Mouse (Mus musculus): ENCODE results near the gene Rpl5. TPM values are rescaled to one million over a fixed set of nuclear protein-coding genes. Genes with fewer than 3 reads are reported as not detected.
A peak's percentile ranks its signal among the peaks of the same experiment; 100 is the strongest.

Gene Rpl5
- polyA plus RNA-seq (2016; fragmentation: Nextera tagmentation; extraction: Ambion mirVana): 94.0 and 96.0 TPM in 2 replicates

DNA sequence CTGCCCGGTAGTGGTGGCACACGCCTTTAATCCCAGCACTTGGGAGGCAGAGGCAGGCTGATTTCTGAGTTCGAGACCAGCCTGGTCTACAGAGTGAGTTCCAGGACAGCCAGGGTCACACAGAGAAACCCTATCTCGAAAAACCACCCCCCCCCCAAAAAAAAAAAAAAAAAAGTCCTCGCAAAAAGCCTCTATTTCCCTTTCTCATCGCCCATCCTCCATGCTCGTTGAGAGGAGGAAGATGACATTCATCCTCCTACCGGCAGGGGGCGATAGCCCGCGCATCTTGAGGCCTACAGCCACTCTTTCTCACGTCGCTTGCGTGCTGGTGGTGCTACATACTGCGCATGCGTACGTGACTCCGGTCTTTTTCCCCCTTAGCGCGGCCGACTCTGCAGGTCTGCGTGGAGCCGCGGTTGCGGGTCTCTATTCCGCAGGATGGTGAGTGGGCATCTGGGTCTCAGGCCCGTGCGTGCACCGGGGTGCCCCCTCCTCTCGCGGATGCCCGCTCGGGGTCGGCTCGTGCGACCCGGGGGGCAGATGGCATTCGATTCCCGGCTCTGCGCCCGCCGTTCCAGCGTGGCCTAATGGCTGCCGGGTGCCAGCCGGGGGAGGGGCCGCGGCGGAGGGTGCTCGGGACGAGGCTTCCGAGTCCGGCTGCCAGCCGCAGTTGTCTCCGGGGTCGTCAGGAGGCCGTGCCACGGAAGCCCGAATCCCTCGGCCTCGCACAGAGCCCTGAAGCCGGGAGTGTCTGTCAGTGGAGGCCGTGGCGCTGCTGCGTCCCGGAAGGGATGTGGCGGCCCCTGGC, at the start of gene Rpl5:
Gene Rpl5, plus strand, starts transcription at position 297 of the 808 bp plus-strand sequence.
- peak within 1 kb of the TSS; percentile 99 for H3K27ac ChIP-seq
- H3K4me3 ChIP-seq: peak within 1 kb of the TSS; percentile 100
- peaks cover 6% of the 10 kb centered on the region for H3K4me1 ChIP-seq

DNA sequence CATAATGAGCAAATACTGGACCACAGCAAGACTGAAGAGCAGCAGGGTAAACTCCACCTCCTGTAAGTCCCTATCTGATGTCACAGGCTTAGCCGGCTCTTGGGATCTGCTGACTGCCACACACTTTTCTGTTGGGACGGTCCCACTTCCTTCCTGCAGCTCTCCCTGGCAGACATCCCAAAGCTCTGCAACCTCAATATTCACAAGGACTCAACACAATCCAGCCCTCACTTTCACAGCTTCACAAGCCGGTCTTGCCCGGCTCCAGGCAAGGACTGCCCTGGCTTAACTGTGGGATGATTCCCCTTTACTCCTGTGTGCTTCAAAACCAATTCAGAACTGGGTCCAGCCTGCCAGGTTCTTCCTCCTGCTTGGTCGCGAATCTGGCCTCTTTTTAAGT, 46.5 kb upstream of the Rpl5 start:
- WGBS: 48% methylated on average over 6 of the region's 6 CpGs
- no peak for DNase-seq (ENCODE audit: low spot score)
- Histone ChIP-seq H3K36me3 (peaks cover 15% of the 10 kb centered on the region), H3K27me3 (ENCODE audit: low read depth, poor library complexity, severe bottlenecking) (no peaks in the 10 kb centered on the region), H3K27ac (no peak overlapping the region), H3K9me3 (replicated peaks) (no peaks in the 10 kb centered on the region), H3K4me1 (no peaks in the 10 kb centered on the region), H3K4me3 (no peak overlapping the region)

More for the DNA sequence above, at the start of gene Rpl5:
- peak; percentile 97 for DNase-seq (ENCODE audit: low spot score)
- Histone ChIP-seq H3K9me3 (replicated peaks) (no peaks in the 10 kb centered on the region), H3K27me3 (ENCODE audit: low read depth, poor library complexity, severe bottlenecking) (no peaks in the 10 kb centered on the region), H3K36me3 (peaks cover 35% of the 10 kb centered on the region)
- 4% methylated on average over 66 of the region's 66 CpGs for WGBS

DNA sequence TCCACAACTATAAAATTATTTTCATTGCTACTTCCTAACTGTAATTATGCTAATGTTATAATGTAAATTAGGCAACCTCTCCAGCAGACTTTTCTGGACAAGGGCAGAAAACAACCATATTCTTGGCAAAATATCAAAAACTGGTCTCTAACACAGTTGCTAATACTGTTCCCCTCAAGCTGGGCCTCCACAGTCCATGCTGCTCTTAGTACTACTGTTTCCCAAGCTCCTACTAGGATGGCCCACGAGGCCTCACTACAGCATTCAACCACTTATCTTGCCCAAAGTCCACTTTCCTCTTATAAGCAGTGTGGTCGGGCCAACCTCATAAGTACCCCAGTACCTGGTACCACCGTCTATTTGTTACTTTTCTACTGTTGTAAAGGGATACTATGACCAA, 45.7 kb upstream of the Rpl5 start:
- no peaks in the 10 kb centered on the region for H3K9me3 ChIP-seq (replicated peaks)
- H3K4me3 ChIP-seq: no peak overlapping the region
- H3K27me3 ChIP-seq (ENCODE audit: low read depth, poor library complexity, severe bottlenecking): no peaks in the 10 kb centered on the region
- no peaks in the 10 kb centered on the region for H3K4me1 ChIP-seq
- H3K27ac ChIP-seq: no peak overlapping the region
- DNase-seq (ENCODE audit: low spot score): no peak
- peaks cover 15% of the 10 kb centered on the region for H3K36me3 ChIP-seq
- WGBS: 88% methylated on average over 3 of the region's 3 CpGs

DNA sequence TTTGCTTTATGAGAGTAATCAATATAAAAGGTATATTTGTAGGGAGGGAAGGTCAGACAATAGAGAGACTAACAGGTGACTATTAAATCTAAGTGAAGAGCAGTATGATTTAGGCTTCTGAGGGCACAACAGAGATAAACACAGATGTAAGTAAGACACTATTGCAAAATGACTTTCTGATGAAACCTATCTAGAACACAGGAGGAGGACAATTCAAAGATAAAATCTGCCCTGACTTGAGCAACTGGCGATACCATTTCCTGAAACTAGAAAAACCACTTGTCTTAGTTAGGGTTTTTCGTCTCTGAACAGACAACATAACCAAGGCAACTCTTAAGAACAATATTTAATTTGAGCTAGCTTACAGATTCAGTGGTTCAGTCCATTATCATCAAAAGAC, 44.8 kb upstream of the Rpl5 start:
- no peak for DNase-seq (ENCODE audit: low spot score)
- Histone ChIP-seq H3K27ac (no peak overlapping the region), H3K4me3 (no peak overlapping the region), H3K9me3 (replicated peaks) (no peaks in the 10 kb centered on the region), H3K4me1 (no peaks in the 10 kb centered on the region), H3K36me3 (peaks cover 7% of the 10 kb centered on the region; the same call in 1 of the 2 replicates), H3K27me3 (ENCODE audit: low read depth, poor library complexity, severe bottlenecking) (no peaks in the 10 kb centered on the region)
- WGBS: 94% methylated on average over 2 of the region's 2 CpGs

DNA sequence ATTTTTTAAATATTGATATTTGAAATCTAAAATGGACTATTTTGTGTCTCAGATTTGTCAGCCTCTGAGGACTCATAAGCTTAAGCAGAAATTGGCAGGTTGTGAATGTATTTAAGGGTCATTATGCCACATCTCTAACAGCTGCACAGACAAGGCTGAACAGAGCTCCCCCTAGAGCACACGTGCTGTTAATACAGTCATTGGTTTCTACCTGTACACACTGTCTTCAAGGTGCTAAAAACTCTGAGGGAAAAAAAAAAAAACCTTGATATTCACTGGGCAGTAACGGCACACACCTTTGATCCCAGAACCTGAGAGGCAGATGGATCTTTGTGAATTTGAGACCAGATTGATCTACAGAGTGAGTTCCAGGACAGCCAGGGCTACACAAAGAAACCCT, 41.3 kb upstream of the Rpl5 start:
- 44% methylated on average over 2 of the region's 2 CpGs for WGBS
- H3K27me3 ChIP-seq (ENCODE audit: low read depth, poor library complexity, severe bottlenecking): no peaks in the 10 kb centered on the region

DNA sequence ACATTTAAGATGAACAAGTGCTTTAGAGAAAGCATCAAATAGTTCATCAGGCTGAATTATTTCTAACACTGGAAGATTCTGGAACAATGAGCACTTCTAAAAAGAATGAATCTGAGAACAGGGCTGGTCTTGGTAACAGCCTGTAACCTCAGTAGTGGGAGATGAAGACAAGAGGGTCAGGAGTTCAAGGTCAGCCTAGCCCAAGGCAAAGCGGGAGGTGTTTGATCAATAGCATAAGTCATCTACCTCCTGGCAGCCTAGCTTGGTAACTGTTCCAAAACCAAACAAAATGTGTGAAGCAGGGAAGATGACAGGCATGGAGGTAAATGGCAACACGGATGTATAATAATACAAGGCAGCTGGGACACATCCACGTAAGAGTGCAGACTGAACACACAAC, 36.3 kb upstream of the Rpl5 start:
- no peak overlapping the region for H3K27ac ChIP-seq
- no peak for DNase-seq (ENCODE audit: low spot score)
- no peaks in the 10 kb centered on the region for H3K36me3 ChIP-seq
- H3K4me1 ChIP-seq: peaks cover 10% of the 10 kb centered on the region; the same call in 1 of the 2 replicates
- WGBS: 89% methylated on average over 3 of the region's 3 CpGs
- no peaks in the 10 kb centered on the region for H3K27me3 ChIP-seq (ENCODE audit: low read depth, poor library complexity, severe bottlenecking)
- no peaks in the 10 kb centered on the region for H3K9me3 ChIP-seq (replicated peaks)
- no peak overlapping the region for H3K4me3 ChIP-seq

More for the DNA sequence above, 41.3 kb upstream of the Rpl5 start:
- Histone ChIP-seq H3K9me3 (replicated peaks) (no peaks in the 10 kb centered on the region), H3K27ac (no peak overlapping the region), H3K4me1 (no peaks in the 10 kb centered on the region), H3K4me3 (no peak overlapping the region), H3K36me3 (no peaks in the 10 kb centered on the region)
- DNase-seq (ENCODE audit: low spot score): no peak

DNA sequence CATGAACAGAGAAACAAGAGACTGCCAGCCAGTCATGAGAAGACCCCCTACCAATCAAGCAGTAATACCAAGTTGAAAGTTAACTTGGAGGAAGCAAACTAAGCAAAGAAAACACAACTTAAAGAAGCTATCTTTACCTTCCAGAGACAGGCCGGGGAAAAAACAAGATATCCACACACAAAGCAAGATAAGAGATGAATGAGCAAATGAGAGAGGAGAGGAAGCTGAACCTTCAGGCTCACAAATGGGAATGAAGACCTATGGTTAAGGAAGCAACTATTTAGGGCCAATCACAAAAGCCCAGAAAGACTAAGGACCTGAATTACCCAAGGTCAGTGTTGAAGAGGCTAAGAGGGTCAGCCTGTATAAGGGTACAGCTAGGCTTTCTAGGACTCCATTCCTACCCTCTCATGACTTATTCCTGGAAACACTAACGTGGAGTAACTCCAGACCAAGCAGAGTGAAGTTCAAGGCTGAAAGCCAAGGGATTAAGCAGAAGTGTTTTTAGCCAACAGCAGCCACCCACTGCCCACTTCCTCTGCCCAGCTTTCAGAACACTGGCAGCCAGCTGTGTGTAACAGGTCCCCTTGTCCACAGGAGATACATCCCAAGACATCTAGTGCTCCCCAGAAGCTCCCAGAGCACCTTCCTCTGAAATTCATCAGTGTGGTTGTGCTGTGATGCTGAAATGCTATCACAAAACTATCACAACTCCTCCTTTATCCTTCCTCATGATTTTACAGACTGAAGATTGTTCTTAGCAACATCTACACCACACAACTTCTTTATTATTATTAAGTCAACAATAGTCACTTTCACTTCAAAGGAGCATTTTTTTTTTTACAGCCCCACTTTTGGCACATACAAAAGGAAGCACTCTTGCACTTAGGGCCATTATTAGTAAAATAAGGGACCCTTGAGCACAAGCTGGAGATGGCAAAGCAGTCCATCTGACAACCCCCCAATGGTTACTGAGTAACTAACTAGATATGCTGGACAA, 33.9 kb upstream of the Rpl5 start:
- H3K27me3 ChIP-seq (ENCODE audit: low read depth, poor library complexity, severe bottlenecking): peaks cover 4% of the 10 kb centered on the region
- WGBS: 87% methylated on average over 2 of the region's 2 CpGs

DNA sequence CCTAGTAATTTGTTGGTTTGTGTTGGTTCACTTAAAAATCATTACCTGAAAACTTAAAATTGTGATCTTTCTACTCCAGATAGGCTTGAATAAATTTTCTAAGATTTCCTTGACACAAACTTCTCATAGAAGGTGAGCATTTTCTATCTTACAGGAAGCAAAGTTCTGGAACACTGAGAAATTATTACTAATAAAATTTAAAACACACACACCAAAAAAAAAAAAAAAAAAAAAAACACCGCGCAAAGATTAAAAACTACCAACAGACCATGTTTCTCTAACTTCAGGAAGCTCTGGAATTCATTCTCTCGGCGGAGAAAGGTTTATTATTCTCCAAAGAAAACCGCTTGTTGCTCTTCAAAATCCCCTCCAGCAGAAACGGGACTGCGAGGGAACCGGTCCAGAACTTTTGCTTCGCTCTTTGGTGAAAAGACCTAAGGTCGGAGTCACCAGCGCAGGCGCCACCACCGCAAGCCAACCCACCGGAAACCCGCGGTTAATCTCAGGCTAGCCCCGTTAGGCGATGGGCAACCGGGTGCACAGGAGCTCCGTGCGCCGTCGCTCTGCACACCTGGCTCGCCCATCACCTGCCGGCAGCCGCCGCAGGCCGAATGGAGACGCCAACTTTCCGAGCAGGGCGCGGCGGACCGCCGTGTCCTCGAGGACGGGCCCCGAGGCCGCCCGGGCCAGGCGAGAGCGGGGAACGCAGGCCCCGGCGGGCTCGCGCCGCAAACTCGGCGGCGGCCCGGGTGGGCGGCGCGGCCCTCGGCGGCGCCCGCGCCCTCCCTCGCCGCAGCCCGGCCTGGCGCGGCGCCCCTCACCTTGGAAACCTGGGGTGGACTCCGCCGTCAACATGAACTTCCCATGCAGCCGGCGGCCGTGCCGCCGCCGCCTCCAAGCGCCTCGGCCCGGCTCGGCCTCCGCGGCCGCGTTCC, 32.1 kb upstream of the Rpl5 start:
- Histone ChIP-seq H3K4me1 (peaks cover 10% of the 10 kb centered on the region; the same call in 1 of the 2 replicates), H3K27ac (peak overlapping the region; percentile 98), H3K9me3 (replicated peaks) (no peaks in the 10 kb centered on the region), H3K36me3 (no peaks in the 10 kb centered on the region), H3K27me3 (ENCODE audit: low read depth, poor library complexity, severe bottlenecking) (peaks cover 4% of the 10 kb centered on the region), H3K4me3 (peak overlapping the region; percentile 92)
- peak; percentile 77 for DNase-seq (ENCODE audit: low spot score)
- WGBS: under 1% methylated on average over 82 of the region's 82 CpGs

More for the DNA sequence above, 33.9 kb upstream of the Rpl5 start:
- Histone ChIP-seq H3K27ac (no peak overlapping the region), H3K9me3 (replicated peaks) (no peaks in the 10 kb centered on the region), H3K36me3 (no peaks in the 10 kb centered on the region), H3K4me1 (peaks cover 10% of the 10 kb centered on the region; the same call in 1 of the 2 replicates), H3K4me3 (no peak overlapping the region)
- DNase-seq (ENCODE audit: low spot score): no peak

DNA sequence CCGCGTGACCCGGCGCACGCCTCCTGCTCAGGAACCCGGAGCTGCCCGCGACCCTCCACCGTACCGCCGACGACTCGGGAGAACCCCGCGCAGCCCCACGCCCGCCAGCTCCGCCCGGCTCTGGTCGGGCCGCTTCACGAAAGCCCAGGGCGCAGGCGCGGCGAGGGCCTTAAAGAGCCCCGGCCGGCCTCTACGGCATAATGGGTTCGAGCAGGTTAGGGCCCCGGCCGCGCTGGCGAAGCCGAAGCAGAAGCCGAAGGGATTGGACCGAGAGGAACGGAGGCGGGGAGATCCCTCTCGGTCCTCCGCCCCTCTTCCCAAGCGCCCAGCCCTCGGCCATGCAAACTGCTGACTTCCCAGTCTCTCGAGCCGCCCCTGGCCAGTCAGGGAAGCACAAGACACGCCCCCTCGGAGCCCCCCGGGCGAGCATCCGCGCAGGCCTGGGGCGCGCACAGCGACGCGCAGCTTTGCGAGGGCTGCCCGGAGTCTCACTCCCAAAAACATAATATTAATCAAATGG, 31.3 kb upstream of the Rpl5 start:
- H3K27me3 ChIP-seq (ENCODE audit: low read depth, poor library complexity, severe bottlenecking): peaks cover 4% of the 10 kb centered on the region
- peak overlapping the region; percentile 98 for H3K27ac ChIP-seq
- peaks cover 10% of the 10 kb centered on the region; the same call in 1 of the 2 replicates for H3K4me1 ChIP-seq
- no peaks in the 10 kb centered on the region for H3K9me3 ChIP-seq (replicated peaks)
- H3K4me3 ChIP-seq: peak overlapping the region; percentile 92
- H3K36me3 ChIP-seq: no peaks in the 10 kb centered on the region
- under 1% methylated on average over 58 of the region's 58 CpGs for WGBS
- peak; percentile 95 for DNase-seq (ENCODE audit: low spot score)

DNA sequence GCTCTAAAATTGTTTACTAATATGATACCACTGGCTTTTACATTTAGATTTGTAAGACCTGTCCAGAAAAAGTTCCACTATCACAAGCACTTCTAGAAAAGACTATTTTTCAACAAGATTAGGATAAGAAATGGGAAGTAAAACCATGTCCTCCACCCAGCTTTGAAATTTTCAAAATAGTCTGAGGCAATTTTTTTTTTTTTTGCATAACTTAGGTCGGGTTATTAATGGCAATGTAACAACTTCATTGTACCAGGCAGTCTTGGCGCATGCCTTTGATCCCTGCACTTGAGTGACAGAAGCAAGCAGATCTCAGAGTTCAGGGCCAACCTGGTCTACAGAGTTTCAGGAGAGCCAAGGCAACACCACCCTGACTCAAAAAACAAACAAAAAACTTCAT, 30.6 kb upstream of the Rpl5 start:
- H3K4me3 ChIP-seq: no peak overlapping the region; the same call in 1 of the 2 replicates
- 65% methylated on average over 2 of the region's 2 CpGs for WGBS

DNA sequence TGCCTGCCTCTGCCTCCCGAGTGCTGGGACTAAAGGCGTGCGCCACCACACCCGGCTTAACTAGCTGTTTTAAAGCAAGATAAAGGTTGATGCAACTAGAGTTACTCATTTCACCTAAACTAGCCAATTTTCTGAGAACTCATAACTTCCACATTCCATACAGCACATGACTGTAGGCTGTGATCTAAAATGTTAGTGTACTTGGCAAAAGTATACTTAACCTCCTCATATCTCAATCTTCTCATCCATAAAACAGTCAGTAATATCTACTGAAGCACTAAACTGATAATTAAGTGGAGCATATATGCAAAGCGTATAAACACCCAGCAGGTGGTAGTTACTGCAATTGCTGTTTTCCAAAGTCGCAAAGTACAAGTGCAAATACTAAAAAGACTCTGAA, 27.0 kb upstream of the Rpl5 start:
- H3K27me3 ChIP-seq (ENCODE audit: low read depth, poor library complexity, severe bottlenecking): peaks cover 4% of the 10 kb centered on the region
- no peaks in the 10 kb centered on the region; the same call in 1 of the 2 replicates for H3K4me1 ChIP-seq
- no peaks in the 10 kb centered on the region for H3K36me3 ChIP-seq
- no peak overlapping the region for H3K4me3 ChIP-seq
- no peak for DNase-seq (ENCODE audit: low spot score)
- no peaks in the 10 kb centered on the region for H3K9me3 ChIP-seq (replicated peaks)
- 91% methylated on average over 6 of the region's 6 CpGs for WGBS
- H3K27ac ChIP-seq: no peak overlapping the region

More for the DNA sequence above, 30.6 kb upstream of the Rpl5 start:
- H3K36me3 ChIP-seq: no peaks in the 10 kb centered on the region
- peaks cover 4% of the 10 kb centered on the region for H3K27me3 ChIP-seq (ENCODE audit: low read depth, poor library complexity, severe bottlenecking)
- no peak for DNase-seq (ENCODE audit: low spot score)
- H3K4me1 ChIP-seq: peaks cover 10% of the 10 kb centered on the region; the same call in 1 of the 2 replicates
- H3K27ac ChIP-seq: no peak overlapping the region
- no peaks in the 10 kb centered on the region for H3K9me3 ChIP-seq (replicated peaks)

All from limb, embryonic 10.5 days (tissue).